Mouse (Mus musculus) MEL (cell line): ENCODE data around the gene Syt6. TPM values are rescaled to one million over a fixed set of nuclear protein-coding genes. Genes with fewer than 3 reads are reported as not detected.

Experiments used
- DNase-seq: peaks from one replicate; pipeline ENCODE4 v3.0.0; 2011; ENCODE audit warnings: low read depth, low spot score
- H3K27ac ChIP-seq: 2 replicates; pipeline ENCODE4 v1.5.1; 2012; ENCODE audit warnings: low read depth, mild to moderate bottlenecking, control low read depth, low read length, moderate library complexity; ENCODE audit not compliant: control insufficient read depth
- H3K27me3 ChIP-seq, 2 experiments: fragments of 150-350 bp in 1 of 2; sonication (generic) in 1 of 2; 2 replicates each; pipeline ENCODE4 v1.6.1; 2012; ENCODE audit warnings: low read length in 2 of 2, mild to moderate bottlenecking in 2 of 2, improper control_type of control experiment in 1 of 2, moderate library complexity in 1 of 2; ENCODE audit not compliant: insufficient read depth in 2 of 2, control insufficient read depth in 1 of 2
- H3K36me3 ChIP-seq, 2 experiments: 2 replicates each; pipeline ENCODE4 v1.6.1; 2012 to 2014; ENCODE audit warnings: low read length in 2 of 2, improper control_type of control experiment in 1 of 2, inconsistent platforms in 1 of 2, mild to moderate bottlenecking in 1 of 2; ENCODE audit not compliant: insufficient read depth in 2 of 2, control insufficient read depth in 1 of 2
- H3K4me1 ChIP-seq, 2 experiments: fragments of 150-350 bp in 1 of 2; sonication (generic) in 1 of 2; 2 replicates each; pipeline ENCODE4 v1.6.1; 2012; ENCODE audit warnings: low read length in 2 of 2, improper control_type of control experiment in 1 of 2, mild to moderate bottlenecking in 1 of 2; ENCODE audit not compliant: insufficient read depth in 2 of 2, control insufficient read depth in 1 of 2
- H3K4me3 ChIP-seq, 2 experiments: fragments of 150-350 bp in 1 of 2; sonication (generic) in 1 of 2; 2 replicates each; pipeline ENCODE4 v1.5.1; 2012; ENCODE audit warnings: low read depth in 2 of 2, low read length in 2 of 2, mild to moderate bottlenecking in 2 of 2, moderate library complexity in 2 of 2, control low read depth in 1 of 2, improper control_type of control experiment in 1 of 2; ENCODE audit not compliant: control insufficient read depth in 1 of 2, insufficient read depth in 1 of 2
- H3K79me2 ChIP-seq: 2 replicates; pipeline ENCODE4 v1.6.1; 2012; ENCODE audit warnings: mild to moderate bottlenecking, low read length, moderate library complexity; ENCODE audit not compliant: control insufficient read depth, poor library complexity, insufficient read depth
- H3K9ac ChIP-seq: 2 replicates; pipeline ENCODE4 v1.6.1; 2012; ENCODE audit warnings: low read depth, mild to moderate bottlenecking, control low read depth, low read length, moderate library complexity; ENCODE audit not compliant: control insufficient read depth, poor library complexity, severe bottlenecking
- H3K9me3 ChIP-seq: fragments of 150-350 bp; sonication (generic); replicated peaks from 2 replicates; pipeline ENCODE4 v1.6.1; 2012; ENCODE audit warnings: mild to moderate bottlenecking, low read length, improper control_type of control experiment, moderate library complexity; ENCODE audit not compliant: insufficient read depth
- CHD1 ChIP-seq: IDR thresholded peaks from 2 replicates; pipeline ENCODE4 v1.6.1; 2012; ENCODE audit warnings: low read depth, mild to moderate bottlenecking, inconsistent platforms, low read length, improper control_type of control experiment
- E2F4 ChIP-seq: IDR thresholded peaks from 2 replicates; pipeline ENCODE4 v1.6.1; 2011; ENCODE audit warnings: low read depth, low read length, improper control_type of control experiment, borderline replicate concordance
- EP300 ChIP-seq, 2 experiments: IDR thresholded peaks; 2 replicates each; pipeline ENCODE4 v1.6.1; 2011; ENCODE audit warnings: improper control_type of control experiment in 2 of 2, low read length in 2 of 2, low read depth in 1 of 2, mild to moderate bottlenecking in 1 of 2
- ETS1 ChIP-seq: IDR thresholded peaks from 2 replicates; pipeline ENCODE4 v1.6.1; 2012; ENCODE audit warnings: low read depth, mild to moderate bottlenecking, inconsistent platforms, low read length, improper control_type of control experiment, moderate library complexity
- GABPA ChIP-seq: IDR thresholded peaks from 2 replicates; pipeline ENCODE4 v1.6.1; 2012; ENCODE audit warnings: low read depth, mild to moderate bottlenecking, inconsistent platforms, low read length, improper control_type of control experiment, moderate library complexity
- GATA1 ChIP-seq: IDR thresholded peaks from 2 replicates; pipeline ENCODE4 v1.6.1; 2011; ENCODE audit warnings: low read depth, low read length, improper control_type of control experiment
- JUND ChIP-seq: IDR thresholded peaks from 2 replicates; pipeline ENCODE4 v1.6.1; 2011; ENCODE audit warnings: low read depth, mild to moderate bottlenecking, improper control_type of control experiment, low read length
- KAT2A ChIP-seq: conservative IDR thresholded peaks from 2 replicates; pipeline ENCODE4 v1.6.1; 2012; ENCODE audit warnings: low read depth, low read length, improper control_type of control experiment, inconsistent platforms
- MAFK ChIP-seq: IDR thresholded peaks from 2 replicates; pipeline ENCODE4 v1.6.1; 2011; ENCODE audit warnings: low read depth, mild to moderate bottlenecking, low read length, improper control_type of control experiment, borderline replicate concordance
- MEF2A ChIP-seq: IDR thresholded peaks from 2 replicates; pipeline ENCODE4 v1.6.1; 2014; ENCODE audit warnings: low read depth, mild to moderate bottlenecking, inconsistent platforms, low read length, improper control_type of control experiment; ENCODE audit not compliant: poor library complexity, insufficient replicate concordance, severe bottlenecking; ENCODE audit errors: extremely low read depth
- MYB ChIP-seq: IDR thresholded peaks from 2 replicates; pipeline ENCODE4 v1.6.1; 2011; ENCODE audit warnings: mild to moderate bottlenecking, low read depth, low read length, improper control_type of control experiment
- NRF1 ChIP-seq: IDR thresholded peaks from 2 replicates; pipeline ENCODE4 v1.6.1; 2014; ENCODE audit warnings: low read depth, mild to moderate bottlenecking, inconsistent platforms, low read length, improper control_type of control experiment, moderate library complexity; ENCODE audit not compliant: poor library complexity, insufficient read depth, severe bottlenecking
- POLR2A ChIP-seq, 2 experiments: IDR thresholded peaks; 2 replicates each; pipeline ENCODE4 v1.6.1; 2011 to 2012; ENCODE audit warnings: low read length in 2 of 2, mild to moderate bottlenecking in 2 of 2, control low read depth in 1 of 2, improper control_type of control experiment in 1 of 2, low read depth in 1 of 2, moderate library complexity in 1 of 2; ENCODE audit not compliant: control insufficient read depth in 1 of 2, insufficient read depth in 1 of 2, poor library complexity in 1 of 2
- POLR2AphosphoS2 ChIP-seq: IDR thresholded peaks from 2 replicates; pipeline ENCODE4 v1.6.1; 2011; ENCODE audit warnings: low read length, improper control_type of control experiment
- POLR2AphosphoS5 ChIP-seq: IDR thresholded peaks from 2 replicates; pipeline ENCODE4 v1.6.1; 2012; ENCODE audit warnings: low read depth, borderline replicate concordance, mild to moderate bottlenecking, inconsistent platforms, low read length, moderate library complexity, mixed read lengths
- RCOR1 ChIP-seq: IDR thresholded peaks from 2 replicates; pipeline ENCODE4 v1.6.1; 2012; ENCODE audit warnings: low read depth, mild to moderate bottlenecking, inconsistent platforms, low read length, improper control_type of control experiment
- SIN3A ChIP-seq: IDR thresholded peaks from 2 replicates; pipeline ENCODE4 v1.6.1; 2012; ENCODE audit warnings: low read length, improper control_type of control experiment, inconsistent platforms
- SMC3 ChIP-seq: IDR thresholded peaks from 2 replicates; pipeline ENCODE4 v1.6.1; 2011; ENCODE audit warnings: low read depth, low read length, improper control_type of control experiment
- TAL1 ChIP-seq: IDR thresholded peaks from 2 replicates; pipeline ENCODE4 v1.6.1; 2012; ENCODE audit warnings: mild to moderate bottlenecking, inconsistent platforms, low read length, moderate library complexity, mixed read lengths
- TCF12 ChIP-seq: IDR thresholded peaks from 2 replicates; pipeline ENCODE4 v1.6.1; 2014; ENCODE audit warnings: low read depth, mild to moderate bottlenecking, inconsistent platforms, low read length, improper control_type of control experiment, moderate library complexity
- UBTF ChIP-seq: IDR thresholded peaks from 2 replicates; pipeline ENCODE4 v1.6.1; 2012; ENCODE audit warnings: low read depth, mild to moderate bottlenecking, inconsistent platforms, low read length, improper control_type of control experiment, moderate library complexity, borderline replicate concordance; ENCODE audit not compliant: insufficient read depth
- USF1 ChIP-seq: IDR thresholded peaks from 2 replicates; pipeline ENCODE4 v1.6.1; 2014; ENCODE audit warnings: low read depth, mild to moderate bottlenecking, inconsistent platforms, low read length, improper control_type of control experiment, moderate library complexity
- USF2 ChIP-seq, 2 experiments: IDR thresholded peaks; 2 replicates each; pipeline ENCODE4 v1.6.1; 2011 to 2012; ENCODE audit warnings: improper control_type of control experiment in 2 of 2, low read length in 2 of 2, borderline replicate concordance in 1 of 2, inconsistent platforms in 1 of 2, low read depth in 1 of 2, mild to moderate bottlenecking in 1 of 2; ENCODE audit not compliant: insufficient read depth in 1 of 2
- ZKSCAN1 ChIP-seq: IDR thresholded peaks from 2 replicates; pipeline ENCODE4 v1.6.1; 2012; ENCODE audit warnings: low read depth, mild to moderate bottlenecking, inconsistent platforms, low read length, improper control_type of control experiment, moderate library complexity
- polyA plus RNA-seq, 2 experiments: library from polyadenylated mRNA; stranded (reverse) in 1 of 2; unstranded in 1 of 2; fragments of >175 nt in 1 of 2; fragments of >200 nt in 1 of 2; gene quantifications; 2 replicates each; pipeline versions ENCODE4 v1.2.1 to v1.2.4; 2012; ENCODE audit warnings: low replicate concordance in 2 of 2, low read depth in 1 of 2; ENCODE audit not compliant: insufficient read length in 2 of 2, insufficient read depth in 1 of 2, missing spikeins in 1 of 2
- total RNA-seq: library from RNA; depleted of rRNA; stranded (reverse); fragments of 300-350 nt; gene quantifications from 2 replicates; pipeline ENCODE4 v1.2.3, GENCODE M21; 2012

Gene Syt6
- total and polyA plus RNA-seq, 3 experiments, result 0.04 TPM; not detected in 2

- Histone ChIP-seq H3K79me2 (no peaks in the 10 kb centered on the region), H3K4me3 (no peak overlapping the region), H3K27me3 (no peaks in the 10 kb centered on the region; a peak in 2 of 4 replicates), H3K9ac (no peak overlapping the region), H3K36me3 (no peaks in the 10 kb centered on the region), H3K9me3 (no peaks in the 10 kb centered on the region)
- no peak for DNase-seq
- TF ChIP-seq USF2 (IDR thresholded peaks at IDR 0.05; ENCODE audit: borderline replicate concordance in 1 of 2, insufficient read depth in 1 of 2, low read depth in 1 of 2, low read length in 2 of 2) (no peak), GABPA (no peak), NRF1 (no peak), SMC3 (no peak), RCOR1 (no peak), POLR2AphosphoS5 (no peak), POLR2A (IDR thresholded peaks at IDR 0.05; ENCODE audit: control insufficient read depth in 1 of 2, insufficient read depth in 1 of 2, low read depth in 1 of 2, low read length in 2 of 2, poor library complexity in 1 of 2) (no peak), E2F4 (no peak), KAT2A (no peak), MYB (no peak), EP300 (IDR thresholded peaks at IDR 0.05; ENCODE audit: low read depth in 1 of 2, low read length in 2 of 2) (no peak), TCF12 (no peak), MEF2A (no peak), CHD1 (no peak), GATA1 (no peak), MAFK (no peak), ETS1 (no peak), UBTF (no peak), SIN3A (no peak), ZKSCAN1 (no peak)
- TF ChIP-seq, all 39 proteins: peak for 0
- Histone ChIP-seq H3K4me1 (no peaks in the 10 kb centered on the region), H3K27ac (no peak overlapping the region)
These were observed 62.6 kb downstream of the Syt6 start for GRCm38 (mm10) chr3:103637641-103638040.

GRCm38 (mm10) chr3:103640226-103640803 lies 65.3 kb downstream of the Syt6 start:
- no peaks in the 10 kb centered on the region; a peak in 2 of 4 replicates for H3K27me3 ChIP-seq
- TF ChIP-seq USF1 (no peak), TAL1 (no peak), POLR2AphosphoS2 (no peak), RCOR1 (no peak), JUND (no peak), MEF2A (no peak), GABPA (no peak), SMC3 (no peak)
- no peaks in the 10 kb centered on the region for H3K4me1 ChIP-seq
- no peak for DNase-seq
- no peaks in the 10 kb centered on the region for H3K36me3 ChIP-seq
- H3K4me3 ChIP-seq, result no peak overlapping the region
- H3K27ac ChIP-seq, result no peak overlapping the region
- no peaks in the 10 kb centered on the region for H3K79me2 ChIP-seq
- H3K9ac ChIP-seq, result no peak overlapping the region
- no peaks in the 10 kb centered on the region for H3K9me3 ChIP-seq
